Mouse (Mus musculus): ENCODE data around the gene Rps6kc1.

GRCm38 (mm10) chr1:190724591-190725380 lies 186.8 kb downstream of the Rps6kc1 start:
- TF ChIP-seq CTCF (IDR thresholded peaks at IDR 0.05; ENCODE audit: insufficient read depth, low read depth, low read length) (no peak), POLR2A (IDR thresholded peaks at IDR 0.05; ENCODE audit: insufficient read depth, low read depth, low read length) (no peak)
